11 mouse cellular contexts compared by ENCODE assay signal in the genomic region with DNA sequence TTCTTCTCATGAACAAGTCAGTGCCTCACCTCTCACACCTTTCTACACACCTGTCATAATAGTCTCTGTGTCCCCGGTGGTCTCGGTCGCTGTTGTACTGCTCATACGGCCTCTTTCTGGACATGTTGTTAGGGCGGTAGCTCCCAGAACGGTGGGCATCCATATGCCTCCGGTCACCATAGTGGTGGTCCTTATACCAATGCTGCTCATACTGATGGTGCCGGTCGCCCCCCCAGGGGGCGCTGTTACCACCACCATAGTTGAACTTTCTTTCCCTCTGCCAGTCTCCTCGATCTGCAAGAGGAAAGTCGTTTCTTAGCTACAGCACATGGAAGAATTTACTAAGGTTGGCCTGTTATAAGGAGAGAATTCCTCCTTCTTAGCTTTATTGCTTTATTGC.
A peak's percentile ranks its signal among the peaks of the same experiment; 100 is the strongest.
DNase-seq lines count a peak whose midpoint lies in the region; ATAC-seq and TF ChIP-seq lines count a peak whose summit lies in the region.
"Had no signal": no experiment of that assay in that cellular context is flagged by ENCODE, and none has a peak within 500 bp of the region (broad histone marks: within the 10 kb centered on the region; RNA-seq: fewer than 3 reads in every experiment).

No protein-coding gene starts in this region.

- H3K9me3 ChIP-seq in kidney, embryonic 16.5 days (ENCODE audit: low read length): no peaks in the 10 kb centered on the region
- H3K9me3 ChIP-seq: forebrain, embryonic 15.5 days; hindbrain, embryonic 15.5 days; lung, embryonic 15.5 days had no signal

- no peaks in the 10 kb centered on the region for H3K4me1 ChIP-seq in kidney, embryonic 16.5 days (ENCODE audit: insufficient read depth, low read length)
- H3K4me1 ChIP-seq in thymus, adult 2 months (replicated peaks; ENCODE audit: control insufficient read depth, insufficient read depth, low read length): no peaks in the 10 kb centered on the region
- H3K4me1 ChIP-seq: lung, embryonic 15.5 days had no signal

- no peak overlapping the region for H3K27ac ChIP-seq in kidney, embryonic 16.5 days (ENCODE audit: low read length)
- no peak overlapping the region for H3K27ac ChIP-seq in thymus, adult 2 months (ENCODE audit: control insufficient read depth, insufficient read depth, low read length)
- H3K27ac ChIP-seq: forebrain, embryonic 15.5 days; lung, embryonic 15.5 days had no signal

- WGBS in kidney, embryonic 16.5 days: 72% methylated on average over 12 of the region's 12 CpGs
- WGBS in thymus, adult 2 months: 87% methylated on average over 12 of the region's 12 CpGs

- H3K27me3 ChIP-seq in kidney, embryonic 16.5 days (ENCODE audit: insufficient read depth, low read length): no peaks in the 10 kb centered on the region
- no peaks in the 10 kb centered on the region for H3K27me3 ChIP-seq in thymus, adult 2 months (ENCODE audit: control insufficient read depth, insufficient read depth, low read length)
- H3K27me3 ChIP-seq: forebrain, embryonic 15.5 days; hindbrain, embryonic 15.5 days; lung, embryonic 15.5 days had no signal

- peak; percentile 58; the same call in 1 of the 2 replicates for TF ChIP-seq CTCF in thymus, adult 2 months (IDR thresholded peaks at IDR 0.05; ENCODE audit: borderline replicate concordance, control insufficient read depth, extremely low read depth, insufficient read depth, low read length, poor library complexity)

- H3K9ac ChIP-seq in kidney, embryonic 16.5 days (replicated peaks; ENCODE audit: low read length): no peak overlapping the region
- H3K9ac ChIP-seq: forebrain, embryonic 15.5 days; hindbrain, embryonic 15.5 days; lung, embryonic 15.5 days had no signal

- no peak overlapping the region for H3K4me2 ChIP-seq in kidney, embryonic 16.5 days (replicated peaks; ENCODE audit: low read depth, low read length)
- H3K4me2 ChIP-seq: forebrain, embryonic 15.5 days; hindbrain, embryonic 15.5 days; lung, embryonic 15.5 days had no signal

- TF ChIP-seq POLR2A in thymus, adult 2 months (IDR thresholded peaks at IDR 0.05; ENCODE audit: control insufficient read depth, extremely low read depth, insufficient read depth, low read length, poor library complexity): no peak

- peaks cover 62% of the 10 kb centered on the region for H3K36me3 ChIP-seq in kidney, embryonic 16.5 days (ENCODE audit: insufficient read depth, low read length)
- peaks cover 81% of the 10 kb centered on the region for H3K36me3 ChIP-seq in thymus, adult 2 months (ENCODE audit: control insufficient read depth, insufficient read depth, low read length)

- ATAC-seq in kidney, embryonic 16.5 days (ENCODE audit: low FRiP score, low TSS enrichment): 0 out of 2 replicates have a peak, but pooled peaks have one; percentile 31
- peak; percentile 46; the same call in 1 of the 2 replicates for ATAC-seq in granulocyte monocyte progenitor cell, adult 5-6 weeks (replicated peaks; ENCODE audit: poor library complexity, severe bottlenecking)
- ATAC-seq in cerebellum, adult (ENCODE audit: insufficient number of reproducible peaks, low FRiP score, low TSS enrichment): no peak; the same call in 1 of the 2 replicates
- ATAC-seq: forebrain, embryonic 15.5 days had no signal

- no peak for DNase-seq in kidney, adult 11 months
- peak; percentile 42 for DNase-seq in thymus, adult 2 months
- DNase-seq in thymus, adult 18-20 months: no peak
- peak; percentile 68 for DNase-seq in thymus, postnatal 4 days
- DNase-seq in ovary, postnatal 14 days (ENCODE audit: low spot score): no peak

- H3K4me3 ChIP-seq in kidney, embryonic 16.5 days (ENCODE audit: low read length): no peak overlapping the region
- no peak overlapping the region for H3K4me3 ChIP-seq in thymus, adult 2 months (ENCODE audit: control insufficient read depth, insufficient read depth, low read length)
- H3K4me3 ChIP-seq: forebrain, embryonic 15.5 days; hindbrain, embryonic 15.5 days; lung, embryonic 15.5 days had no signal

Comparison
In these comparisons a context has a peak if more than half of its experiments do, and no peak if none do; other contexts are left out.
1. DNase-seq: peak in thymus, adult 2 months (single experiment) and thymus, postnatal 4 days (single experiment); none in kidney, adult 11 months (single experiment), thymus, adult 18-20 months (0 of 2) and ovary, postnatal 14 days (single experiment).